Mouse (Mus musculus) layer of hippocampus, adult 8-10 months (tissue): Measurements from ENCODE around the gene Flii. TPM values are rescaled to one million over a fixed set of nuclear protein-coding genes. Genes with fewer than 3 reads are reported as not detected.

Experiments
- DNase-seq, 2 experiments: peaks; one replicate each; pipeline ENCODE4 v3.0.0; 2022; ENCODE audit warnings: low spot score in 2 of 2
- total RNA-seq, 4 experiments: library from RNA; stranded (reverse); gene quantifications; 2 replicates each; pipeline ENCODE4 v1.2.4; 2022

Gene Flii
- total RNA-seq, 4 experiments from 2014 or later = 66.4 to 79.1 (median 71.5) TPM

- no peak for DNase-seq
These were observed 7.8 kb downstream of the Flii start for GRCm38 (mm10) chr11:60719263-60719662.

GRCm38 (mm10) chr11:60715833-60716232, 11.2 kb downstream of the Flii start:
- no peak for DNase-seq

DNA sequence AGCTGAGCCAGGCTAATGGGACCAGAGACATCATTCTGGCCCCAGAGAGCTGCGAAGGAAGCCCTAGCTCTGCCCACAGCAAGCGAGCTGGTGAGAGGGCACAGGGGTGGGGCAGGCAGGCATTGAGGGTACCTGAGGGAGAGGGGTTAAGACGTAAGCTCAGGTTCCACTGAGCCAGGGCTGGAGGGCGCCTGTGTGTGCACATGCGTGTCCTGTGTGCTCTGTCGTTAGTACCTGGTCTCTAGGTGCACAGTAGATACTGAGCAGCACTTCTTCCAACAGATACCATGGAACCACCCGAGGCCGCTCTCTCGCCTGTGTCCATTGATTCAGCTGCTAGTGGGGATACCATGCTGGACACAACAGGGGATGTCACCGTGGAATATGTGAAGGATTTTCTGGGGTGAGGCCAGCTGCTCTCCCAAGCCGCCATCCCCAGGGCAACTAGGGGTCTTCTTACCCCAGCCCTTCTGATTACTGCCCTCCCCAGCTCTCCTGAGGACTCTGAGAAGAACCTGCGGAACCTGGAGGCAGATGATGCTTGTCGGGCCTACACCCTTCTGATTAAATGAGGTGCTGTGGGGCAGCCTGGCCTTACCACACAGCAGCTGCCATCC, 14.3 kb downstream of the Flii start:
- DNase-seq = no peak

DNA sequence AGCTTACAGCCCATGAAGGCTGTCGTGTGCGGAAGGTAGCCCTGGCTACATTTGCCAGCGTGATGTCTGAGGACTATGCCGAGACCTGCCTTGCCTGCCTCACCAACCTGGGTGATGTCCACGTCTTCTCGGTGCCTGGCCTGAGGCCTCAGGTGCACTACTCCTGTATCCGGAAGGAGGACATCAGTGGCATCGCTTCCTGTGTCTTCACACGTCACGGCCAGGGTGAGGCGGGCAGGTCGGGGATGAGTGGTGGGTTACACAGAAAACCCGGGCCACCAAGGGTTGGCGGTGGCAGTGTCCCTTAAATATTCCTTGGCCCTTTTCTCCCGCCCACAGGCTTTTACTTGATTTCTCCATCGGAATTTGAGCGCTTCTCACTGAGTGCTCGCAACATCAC, 15.0 kb downstream of the Flii start:
- no peak for DNase-seq

DNA sequence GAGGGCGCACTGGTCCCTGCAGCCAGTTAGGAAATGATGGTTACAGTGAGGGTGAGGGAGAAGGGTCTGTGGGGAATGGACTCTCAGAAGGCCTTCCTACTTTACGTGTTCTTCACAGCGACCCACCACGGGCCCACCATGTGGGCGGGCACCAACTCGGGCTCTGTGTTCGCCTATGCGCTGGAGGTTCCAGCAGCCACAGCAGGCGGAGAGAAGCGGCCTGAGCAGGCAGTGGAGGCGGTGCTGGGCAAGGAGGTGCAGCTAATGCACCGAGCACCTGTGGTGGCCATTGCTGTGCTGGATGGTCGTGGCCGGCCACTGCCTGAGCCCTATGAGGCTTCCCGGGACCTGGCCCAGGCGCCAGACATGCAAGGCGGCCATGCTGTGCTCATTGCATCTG, 15.8 kb downstream of the Flii start:
- no peak for DNase-seq

GRCm38 (mm10) chr11:60709481-60710465, 17.3 kb downstream of the Flii start:
- DNase-seq = peak in 1 of 2 experiments; percentile 3

GRCm38 (mm10) chr11:60708631-60709030, 18.4 kb downstream of the Flii start:
- peak in 1 of 2 experiments; percentile 4 for DNase-seq

DNA sequence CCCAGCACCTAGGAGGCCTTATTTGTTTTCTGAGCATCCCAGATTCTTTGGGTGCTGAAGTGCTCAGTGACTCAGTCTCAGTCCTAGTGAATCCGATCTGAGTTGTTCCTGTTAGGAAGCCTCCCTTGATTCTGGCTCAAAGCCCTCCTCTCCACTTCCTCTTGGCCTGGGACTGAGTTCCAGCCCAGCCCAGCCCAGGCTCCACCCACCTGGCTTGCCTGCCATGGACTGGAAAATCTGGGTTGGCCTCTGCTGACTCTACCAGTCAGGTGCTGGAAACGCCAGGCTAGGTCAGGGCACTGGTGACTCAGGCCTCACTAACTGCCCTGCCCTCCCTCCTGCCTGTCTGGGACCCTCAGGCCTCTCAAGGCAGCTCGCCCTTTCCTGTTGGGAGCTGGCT, 19.4 kb downstream of the Flii start:
- DNase-seq = peak in 1 of 2 experiments; percentile 47

- DNase-seq = peak; percentile 17 to 18
These were observed 20.2 kb downstream of the Flii start for GRCm38 (mm10) chr11:60706696-60707480.

- DNase-seq = peak; percentile 2 to 8
These were observed 21.0 kb downstream of the Flii start for GRCm38 (mm10) chr11:60706076-60706475.

DNA sequence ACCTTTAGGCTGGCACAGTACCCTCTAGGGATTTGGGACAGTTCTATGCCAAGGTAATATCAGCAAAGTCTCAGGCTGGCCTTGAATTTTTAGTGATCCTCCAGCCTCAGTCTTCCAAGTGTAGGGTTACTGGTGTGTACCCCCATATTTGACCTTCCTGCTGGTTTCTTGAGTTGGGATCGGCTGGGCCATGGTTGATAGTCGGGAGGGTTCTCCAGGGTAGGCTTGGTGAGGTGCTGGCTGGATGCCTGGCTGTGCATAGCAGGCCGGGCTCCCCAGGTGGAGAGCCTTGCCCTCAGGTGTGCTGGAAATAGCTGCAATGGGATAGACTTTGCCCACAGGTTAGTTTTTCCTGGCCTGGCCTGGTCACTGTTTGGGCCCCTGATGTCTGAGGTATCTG, 21.8 kb downstream of the Flii start:
- peak in 1 of 2 experiments; percentile 2 for DNase-seq

DNA sequence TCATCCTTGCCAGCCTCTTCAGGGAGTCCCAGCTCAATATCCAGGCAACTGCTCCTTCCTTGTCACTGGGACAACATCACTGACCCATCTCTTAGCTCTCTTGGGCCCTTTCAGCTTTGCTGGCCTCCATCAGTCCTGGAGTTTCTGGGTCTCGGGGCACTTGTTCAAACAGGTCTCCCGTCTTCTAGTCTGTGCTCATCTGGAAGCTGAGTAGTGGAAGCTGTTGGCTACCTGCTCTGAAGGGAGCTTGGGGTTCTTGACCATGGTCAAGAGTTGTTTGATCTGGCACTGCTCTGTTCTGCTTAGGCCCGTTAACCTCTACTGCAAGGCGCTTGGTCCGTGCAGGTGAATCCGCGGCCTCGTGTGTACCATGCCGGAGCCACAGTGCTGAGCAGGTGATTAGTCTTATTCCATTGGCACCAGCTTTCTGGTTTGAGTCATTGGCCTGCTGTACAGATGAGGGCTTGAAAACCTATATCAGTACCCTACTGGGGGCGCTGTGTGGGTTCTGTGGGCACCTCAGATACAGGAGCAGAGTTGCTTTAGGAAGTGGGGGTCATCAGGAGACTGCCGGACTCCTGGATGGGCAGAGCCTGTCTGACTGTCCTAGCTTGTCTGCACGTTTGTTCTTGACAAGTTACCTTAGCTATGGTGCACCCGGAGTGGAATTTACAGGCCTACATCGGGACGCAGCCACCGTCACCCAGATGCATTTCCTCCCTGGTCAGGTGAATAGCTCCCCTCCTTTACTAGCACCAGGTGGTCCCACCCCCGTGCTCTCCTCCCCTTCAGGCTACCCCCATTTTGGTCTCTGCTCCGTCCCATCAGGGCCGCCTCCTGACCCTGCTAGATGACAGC, 22.8 kb downstream of the Flii start:
- peak; percentile 4 for DNase-seq

DNA sequence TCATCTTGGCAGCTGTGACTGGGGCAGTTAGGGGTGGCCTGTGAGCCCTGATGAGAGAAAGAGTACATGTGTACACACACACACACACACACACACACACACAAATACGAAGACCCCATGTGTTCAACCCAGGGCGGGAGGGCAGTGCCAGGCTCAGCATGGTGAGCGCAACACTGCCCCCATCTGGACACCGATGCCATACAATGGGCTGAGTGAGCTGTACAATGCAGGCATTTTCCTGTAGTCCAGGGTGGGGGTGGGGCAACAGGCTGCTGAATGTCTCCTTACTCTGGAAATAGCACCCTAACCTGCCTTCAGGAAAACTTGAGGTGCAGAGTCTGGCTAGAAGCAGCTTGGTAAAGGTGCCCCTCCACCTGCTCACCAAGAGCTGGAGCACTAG, 23.9 kb downstream of the Flii start:
- peak; percentile 69 to 71 for DNase-seq

GRCm38 (mm10) chr11:60701611-60702010, 25.5 kb downstream of the Flii start:
- DNase-seq = peak in 1 of 2 experiments; percentile 11

GRCm38 (mm10) chr11:60700320-60701185, 26.5 kb downstream of the Flii start:
- peak; percentile 1 to 6 for DNase-seq

GRCm38 (mm10) chr11:60699524-60700075, 27.5 kb downstream of the Flii start, which contains the start of gene Llgl1:
Llgl1 (plus strand) TSS chr11:60699723.
- DNase-seq = peak; percentile 67 to 73

DNA sequence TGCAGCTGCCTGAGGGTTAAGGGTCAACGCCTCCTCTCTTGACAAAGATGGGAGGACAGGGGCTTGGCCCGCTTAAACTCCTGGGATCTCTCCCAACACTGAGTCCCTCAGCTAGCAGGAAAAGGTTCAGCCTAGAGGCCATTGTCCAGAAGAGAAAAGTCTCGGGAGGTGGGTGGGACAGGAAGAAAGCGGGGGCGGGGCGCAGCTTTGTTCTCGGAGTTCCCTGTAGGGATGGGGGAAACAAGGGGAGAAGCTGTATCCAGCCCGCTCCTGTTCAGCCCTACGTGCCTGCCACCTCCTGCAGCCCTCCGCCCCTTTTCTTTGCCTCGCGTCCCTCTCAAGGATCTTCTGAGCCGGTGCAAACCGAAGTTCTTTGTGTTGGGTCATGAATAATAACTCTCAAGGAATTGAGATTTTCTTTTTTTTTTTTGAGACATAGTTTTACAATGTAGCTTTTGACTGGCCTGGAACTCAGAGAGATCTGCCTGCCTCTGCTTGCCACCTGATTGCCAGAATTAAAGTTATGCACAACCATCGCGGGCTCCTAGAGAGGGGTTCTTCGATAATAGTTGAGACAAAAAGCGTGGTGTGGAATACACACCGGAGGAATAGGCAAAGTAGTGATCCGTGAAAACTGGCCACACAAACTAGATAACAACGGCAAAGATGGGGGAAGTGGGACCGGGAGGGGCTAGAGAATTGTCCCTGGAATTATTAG, 28.1 kb downstream of the Flii start:
- DNase-seq = peak; percentile 12 to 22

DNA sequence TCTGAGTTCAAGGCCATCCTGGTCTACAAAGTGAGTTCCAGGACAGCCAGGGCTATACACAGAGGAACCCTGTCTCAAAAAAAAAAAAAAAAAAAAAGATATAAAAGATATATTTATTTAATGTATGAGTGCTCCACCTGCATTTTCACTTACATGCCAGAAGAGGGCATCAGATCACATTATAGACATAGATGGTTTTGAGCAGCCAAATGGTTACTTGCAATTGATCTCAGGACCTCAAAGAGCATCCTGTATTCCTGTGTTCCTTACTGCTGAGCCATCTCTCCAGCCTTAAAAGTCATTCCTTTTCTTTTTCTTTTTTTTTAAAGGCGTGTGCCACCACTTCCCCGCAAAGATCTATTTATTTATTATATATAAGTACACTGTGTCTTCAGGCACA, 29.5 kb downstream of the Flii start:
- no peak for DNase-seq

DNA sequence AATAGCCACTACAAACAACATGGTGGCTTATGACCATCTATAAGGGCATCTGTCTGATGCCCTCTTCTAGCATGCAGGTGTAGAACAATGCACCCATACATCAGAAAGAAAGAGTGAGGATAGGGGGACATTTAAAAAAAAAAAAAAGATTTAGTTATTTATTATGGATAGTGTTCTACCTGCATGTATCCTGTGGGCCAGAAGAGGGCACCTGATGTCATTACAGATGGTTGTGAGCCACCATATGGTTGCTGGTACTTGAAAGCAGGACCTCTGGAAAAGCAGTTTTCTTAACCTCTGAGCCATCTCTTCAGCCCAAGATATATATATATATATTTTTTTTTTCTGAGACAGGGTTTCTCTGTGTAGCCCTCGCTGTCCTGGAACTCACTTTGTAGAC, 30.9 kb downstream of the Flii start:
- no peak for DNase-seq
